Mouse (Mus musculus) brain, embryonic 14.5 days (tissue): ENCODE measurements around the gene Pax5.

Source experiments
- CTCF ChIP-seq: fragments of 200-500 bp; IDR thresholded peaks from 2 replicates; pipeline ENCODE4 v1.5.1; 2012; ENCODE audit warnings: inconsistent platforms, mild to moderate bottlenecking, moderate library complexity, borderline replicate concordance; ENCODE audit not compliant: insufficient read depth, insufficient read length; ENCODE audit errors: extremely low read depth
- POLR2A ChIP-seq: fragments of 200-500 bp; IDR thresholded peaks from 2 replicates; pipeline ENCODE4 v1.6.1; 2012; ENCODE audit warnings: mild to moderate bottlenecking, inconsistent platforms, borderline replicate concordance; ENCODE audit not compliant: poor library complexity, insufficient read depth, insufficient read length, severe bottlenecking; ENCODE audit errors: extremely low read depth

GRCm38 (mm10) chr4:44568666-44569065 is 141.6 kb downstream of the Pax5 start:
- no peak for TF ChIP-seq CTCF
- TF ChIP-seq POLR2A: no peak
